Mouse (Mus musculus) gastrocnemius, adult 8-10 months (tissue): ENCODE data around the gene Olfr1353. TPM values are rescaled to one million over a fixed set of nuclear protein-coding genes. Genes with fewer than 3 reads are reported as not detected.
"Not testable (repeated sequence)": the region's sequence is repeated elsewhere in the genome, so short reads cannot be mapped to it uniquely, and the experiment has no call there.

Experiments
- DNase-seq, 2 experiments: peaks; one replicate each; pipeline ENCODE4 v3.0.0; 2022; ENCODE audit warnings: low spot score in 2 of 2
- total RNA-seq, 4 experiments: library from RNA; stranded (reverse); gene quantifications; 2 replicates each; pipeline ENCODE4 v1.2.4; 2022

Olfr1353 gene
- not detected for total RNA-seq

- not testable (repeated sequence) for DNase-seq
Observed at GRCm38 (mm10) chr10:78963009-78963408, at the start of gene Olfr1353. Gene Olfr1353 (plus strand): TSS chr10:78963309.

GRCm38 (mm10) chr10:78950336-78950735 is 12.8 kb upstream of the Olfr1353 start, which contains the start of gene Olfr8:
Gene Olfr8 (plus strand): TSS chr10:78950636.
- not testable (repeated sequence) for DNase-seq

GRCm38 (mm10) chr10:78980750-78981149 is 17.6 kb downstream of the Olfr1353 start, which contains the start of gene Olfr1352:
Gene Olfr1352 (plus strand): TSS chr10:78981050.
- DNase-seq, result no peak

GRCm38 (mm10) chr10:79012172-79012571 is 49.1 kb downstream of the Olfr1353 start, which contains the start of gene Olfr1351:
Gene Olfr1351 (plus strand): TSS chr10:79012472.
- DNase-seq, result no peak

Other genes with a start within 250 kb of the Olfr1353 start
- gene Casp14, start 245.0 kb upstream of the Olfr1353 start, total RNA-seq, result not detected
- gene Ccdc105, start 210.2 kb upstream of the Olfr1353 start, total RNA-seq, result not detected
- gene Slc1a6, start 182.8 kb upstream of the Olfr1353 start, total RNA-seq, result not detected
- gene Olfr1356, start 111.1 kb upstream of the Olfr1353 start, total RNA-seq, result not detected
- not detected for gene Olfr1355, start 87.8 kb upstream of the Olfr1353 start, total RNA-seq
- not detected for gene Olfr1354, start 50.1 kb upstream of the Olfr1353 start, total RNA-seq
- not detected for gene Olfr8, start 12.7 kb upstream of the Olfr1353 start, total RNA-seq
- not detected for gene Olfr1352, start 17.7 kb downstream of the Olfr1353 start, total RNA-seq
- not detected for gene Olfr1351, start 49.2 kb downstream of the Olfr1353 start, total RNA-seq
- not detected for gene Olfr57, start 65.4 kb downstream of the Olfr1353 start, total RNA-seq
- gene 2610008E11Rik, start 134.3 kb downstream of the Olfr1353 start, total RNA-seq, result 10 to 100 TPM in 3 of 4 experiments, 1 to 10 TPM in 1; 9.6 to 12.1 (median 10.8) TPM
- not detected for gene Vmn2r80, start 185.5 kb downstream of the Olfr1353 start, total RNA-seq